Mouse (Mus musculus) v-Abl transformed pro-B cells (cell line): ENCODE data around the gene Cct4.

ENCODE experiments used
- in situ Hi-C, 2 experiments: fragments of 400-800 bp; cut with MboI; formaldehyde crosslinking; loops; one replicate each; pipeline ENCODE4 v1.15.1; 2025; ENCODE audit not compliant: unreplicated experiment in 2 of 2

The Cct4 gene

GRCm38 (mm10) chr11:22990393-22991126 is at the start of gene Cct4:
Gene Cct4, plus strand, starts transcription at chr11:22990519.
- in situ Hi-C loops = loop anchor here (10.0 to 25.0 kb wide), 6 partner anchors 422 to 1428 kb away; partner anchors contain the start of genes Ahsa2 (in 1 of the 2), Mdh1 (in 1 of the 2), Pex13 (in 1 of the 2) and Pus10 (in 1 of the 2)

- in situ Hi-C loops = no loop called here
Measured at GRCm38 (mm10) chr11:22949101-22949500, 41.2 kb upstream of the Cct4 start.

- in situ Hi-C loops = loop anchor here (5.0 to 10.0 kb wide), 2 partner anchors 83 to 245 kb away; no protein-coding TSS in a partner anchor
Measured at GRCm38 (mm10) chr11:22950131-22950530, 40.2 kb upstream of the Cct4 start.

- in situ Hi-C loops = loop anchor here (5.0 to 10.0 kb wide), 2 partner anchors 85 to 248 kb away; no protein-coding TSS in a partner anchor
Measured at GRCm38 (mm10) chr11:22952668-22953067, 37.7 kb upstream of the Cct4 start.

- in situ Hi-C loops = loop anchor here (5.0 to 10.0 kb wide), 7 partner anchors 94 to 729 kb away; partner anchors contain the start of gene B3gnt2 (in 1 of the 2)
Measured at GRCm38 (mm10) chr11:22956346-22956745, 34.0 kb upstream of the Cct4 start.

GRCm38 (mm10) chr11:22956830-22957229 is 33.5 kb upstream of the Cct4 start:
- in situ Hi-C loops = loop anchor here (5.0 to 10.0 kb wide), 7 partner anchors 95 to 730 kb away; partner anchors contain the start of gene B3gnt2 (in 1 of the 2)

- in situ Hi-C loops = loop anchor here (5.0 to 10.0 kb wide), 7 partner anchors 96 to 731 kb away; partner anchors contain the start of gene B3gnt2 (in 1 of the 2)
Measured at GRCm38 (mm10) chr11:22957791-22958374, 32.4 kb upstream of the Cct4 start.

- in situ Hi-C loops = no loop called here
Measured at GRCm38 (mm10) chr11:22962101-22962500, 28.2 kb upstream of the Cct4 start.

GRCm38 (mm10) chr11:22964401-22964800 is 25.9 kb upstream of the Cct4 start:
- in situ Hi-C loops = no loop called here

GRCm38 (mm10) chr11:22965503-22965902 is 24.8 kb upstream of the Cct4 start:
- in situ Hi-C loops = no loop called here

- in situ Hi-C loops = no loop called here
Measured at GRCm38 (mm10) chr11:22969486-22969885, 20.8 kb upstream of the Cct4 start.

- in situ Hi-C loops = no loop called here
Measured at GRCm38 (mm10) chr11:22970546-22970945, 19.8 kb upstream of the Cct4 start.

- in situ Hi-C loops = no loop called here
Measured at GRCm38 (mm10) chr11:22971835-22972709, 18.2 kb upstream of the Cct4 start, which contains the start of gene Zrsr1. Gene Zrsr1, plus strand, starts transcription at chr11:22972005.

GRCm38 (mm10) chr11:22972746-22973526 is 17.4 kb upstream of the Cct4 start:
- in situ Hi-C loops = no loop called here

GRCm38 (mm10) chr11:22973599-22973998 is 16.7 kb upstream of the Cct4 start:
- in situ Hi-C loops = no loop called here

- in situ Hi-C loops = loop anchor here (25.0 kb wide), 5 partner anchors 434 to 1416 kb away; partner anchors contain the start of genes Mdh1 (in 1 of the 2), Pex13 (in 1 of the 2), Pus10 (in 1 of the 2) and Wdpcp (in 1 of the 2)
Measured at GRCm38 (mm10) chr11:22978215-22978614, 12.1 kb upstream of the Cct4 start.

GRCm38 (mm10) chr11:22978711-22979110 is 11.6 kb upstream of the Cct4 start:
- in situ Hi-C loops = loop anchor here (25.0 kb wide), 5 partner anchors 434 to 1416 kb away; partner anchors contain the start of genes Mdh1 (in 1 of the 2), Pex13 (in 1 of the 2), Pus10 (in 1 of the 2) and Wdpcp (in 1 of the 2)

- in situ Hi-C loops = loop anchor here (25.0 kb wide), 5 partner anchors 433 to 1417 kb away; partner anchors contain the start of genes Mdh1 (in 1 of the 2), Pex13 (in 1 of the 2), Pus10 (in 1 of the 2) and Wdpcp (in 1 of the 2)
Measured at GRCm38 (mm10) chr11:22979221-22979620, 11.1 kb upstream of the Cct4 start.

- in situ Hi-C loops = loop anchor here (25.0 kb wide), 5 partner anchors 431 to 1419 kb away; partner anchors contain the start of genes Mdh1 (in 1 of the 2), Pex13 (in 1 of the 2), Pus10 (in 1 of the 2) and Wdpcp (in 1 of the 2)
Measured at GRCm38 (mm10) chr11:22981041-22981440, 9.3 kb upstream of the Cct4 start.
